Mouse (Mus musculus): ENCODE data around the gene Caly.

Gene Caly

GRCm38 (mm10) chr7:140036281-140037170 is 45.8 kb downstream of the Caly start, which contains the start of the genes Zfp511 and Tubgcp2:
TSS of gene Zfp511 (plus strand) at chr7:140036391.
TSS of gene Tubgcp2 (minus strand) at chr7:140036669.
- DNase-seq, result peak; percentile 95

GRCm38 (mm10) chr7:140035456-140035855 is 46.9 kb downstream of the Caly start:
- no peak for DNase-seq

- no peak for DNase-seq
These were observed 49.0 kb downstream of the Caly start for GRCm38 (mm10) chr7:140033386-140033785.

- no peak for DNase-seq
These were observed 50.0 kb downstream of the Caly start for GRCm38 (mm10) chr7:140032366-140032765.

- no peak for DNase-seq
These were observed 50.6 kb downstream of the Caly start for GRCm38 (mm10) chr7:140031771-140032170.
